Mouse (Mus musculus) intestine, postnatal 0 days (tissue): ENCODE results near the gene Hecw2. TPM values are rescaled to one million over a fixed set of nuclear protein-coding genes. Genes with fewer than 3 reads are reported as not detected.

Source experiments
- ATAC-seq: fragments of 200-750 bp; cut with Nextera tagmentation; 2 replicates; pipeline ENCODE4 v1.8.0; 2017; ENCODE audit warnings: mild to moderate bottlenecking, moderate TSS enrichment, moderate library complexity
- H3K27ac ChIP-seq: fragments of 300-500 bp; sonication (generic); 2 replicates; pipeline ENCODE4 v1.5.1; 2014; ENCODE audit warnings: mild to moderate bottlenecking, low read depth, low read length, moderate library complexity
- H3K27me3 ChIP-seq: fragments of 300-500 bp; sonication (generic); replicated peaks from 2 replicates; pipeline ENCODE4 v1.6.1; 2014; ENCODE audit warnings: low read length, mixed read lengths; ENCODE audit not compliant: control insufficient read depth, insufficient read depth
- H3K36me3 ChIP-seq: fragments of 300-500 bp; sonication (generic); 2 replicates; pipeline ENCODE4 v1.6.1; 2014; ENCODE audit warnings: mild to moderate bottlenecking, moderate library complexity; ENCODE audit not compliant: control insufficient read depth, insufficient read depth
- H3K4me1 ChIP-seq: fragments of 300-500 bp; sonication (generic); replicated peaks from 2 replicates; pipeline ENCODE4 v1.6.1; 2014; ENCODE audit warnings: antibody characterized with exemption, low read length, mixed read lengths; ENCODE audit not compliant: control insufficient read depth, insufficient read depth
- H3K4me2 ChIP-seq: fragments of 300-500 bp; sonication (generic); replicated peaks from 2 replicates; pipeline ENCODE4 v1.6.1; 2014; ENCODE audit warnings: low read depth, mild to moderate bottlenecking, moderate library complexity
- H3K4me3 ChIP-seq: fragments of 300-500 bp; sonication (generic); 2 replicates; pipeline ENCODE4 v1.5.1; 2014; ENCODE audit warnings: low read depth, low read length
- H3K9ac ChIP-seq: fragments of 300-500 bp; sonication (generic); 2 replicates; pipeline ENCODE4 v1.6.1; 2014; ENCODE audit warnings: mild to moderate bottlenecking, low read depth, low read length
- H3K9me3 ChIP-seq: fragments of 300-500 bp; sonication (generic); 2 replicates; pipeline ENCODE4 v1.6.1; 2016; ENCODE audit warnings: mixed run types; ENCODE audit not compliant: control insufficient read depth
- CTCF ChIP-seq: sonication (generic); IDR thresholded peaks from 2 replicates; pipeline ENCODE4 v1.5.1; 2016; ENCODE audit warnings: low read depth, mild to moderate bottlenecking, control low read depth, antibody characterized with exemption, moderate library complexity
- WGBS: fragments of 180-500 bp; shearing (Covaris S2); extraction: QIAGEN DNeasy Blood & Tissue Kit; methylation state at CpG from one replicate; pipeline ENCODE4 v1.1.7; 2014; 5-methylcytosine and 5-hydroxymethylcytosine counted together
- polyA plus RNA-seq: library from polyadenylated mRNA; unstranded; fragments of >200 nt; fragmentation: Nextera tagmentation; extraction: Ambion mirVana; gene quantifications from 2 replicates; pipeline ENCODE4 v1.2.1, GENCODE M21; 2015

The Hecw2 gene
- polyA plus RNA-seq, 1 experiment from 2014 or later, result 0.69 TPM

DNA sequence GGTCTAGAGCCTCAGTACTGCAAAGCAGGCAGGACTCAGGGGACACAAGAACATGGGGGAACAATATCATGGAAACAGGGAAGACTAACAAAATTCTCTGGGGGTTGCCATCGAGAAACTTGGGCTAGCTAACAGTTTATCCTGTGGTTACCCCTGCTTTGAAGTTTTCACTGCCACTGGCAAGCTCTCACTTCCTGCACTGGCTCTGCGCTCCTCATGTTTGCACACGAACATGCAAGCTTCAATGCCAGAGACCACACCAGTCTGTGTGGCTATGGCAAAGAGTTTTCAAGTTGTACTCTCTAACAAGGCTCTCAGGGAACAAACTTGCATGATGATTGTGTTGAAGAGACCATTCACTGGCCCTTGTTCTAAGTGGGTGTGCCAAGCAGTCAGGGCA is 288.8 kb downstream of the Hecw2 start:
- no peaks in the 10 kb centered on the region for H3K27me3 ChIP-seq
- no peak for TF ChIP-seq CTCF
- no peak overlapping the region for H3K27ac ChIP-seq
- no peaks in the 10 kb centered on the region for H3K4me1 ChIP-seq
- 65% methylated on average over 3 of the region's 3 CpGs for WGBS
- no peak for ATAC-seq
- H3K9me3 ChIP-seq, result no peaks in the 10 kb centered on the region
- no peak overlapping the region for H3K4me3 ChIP-seq
- no peak overlapping the region for H3K9ac ChIP-seq
- no peaks in the 10 kb centered on the region for H3K36me3 ChIP-seq
- H3K4me2 ChIP-seq, result no peak overlapping the region

DNA sequence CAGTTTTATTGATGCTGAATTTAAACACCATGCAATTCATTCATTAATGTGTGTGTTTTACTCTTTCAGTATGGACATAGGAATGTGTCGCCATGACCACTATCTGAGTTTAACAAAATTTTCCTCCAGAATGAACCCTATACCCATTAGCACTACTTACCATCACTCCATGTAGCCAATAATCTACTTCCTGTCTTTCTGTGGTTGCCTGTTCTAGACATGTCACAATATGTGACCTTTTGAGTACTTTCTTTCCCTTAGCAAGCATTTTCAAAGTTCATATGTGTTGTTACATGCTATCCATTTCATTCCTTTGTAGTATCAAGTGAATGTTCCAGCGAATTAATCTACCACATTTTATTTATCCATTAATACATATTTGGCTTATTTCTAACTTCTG is 294.6 kb downstream of the Hecw2 start:
- Histone ChIP-seq H3K9ac (no peak overlapping the region), H3K4me1 (no peaks in the 10 kb centered on the region), H3K36me3 (no peaks in the 10 kb centered on the region), H3K4me3 (no peak overlapping the region), H3K4me2 (no peak overlapping the region), H3K27me3 (no peaks in the 10 kb centered on the region), H3K27ac (no peak overlapping the region), H3K9me3 (no peaks in the 10 kb centered on the region)
- TF ChIP-seq CTCF, result no peak
- WGBS, result 95% methylated on average over 2 of the region's 2 CpGs
- ATAC-seq, result no peak

DNA sequence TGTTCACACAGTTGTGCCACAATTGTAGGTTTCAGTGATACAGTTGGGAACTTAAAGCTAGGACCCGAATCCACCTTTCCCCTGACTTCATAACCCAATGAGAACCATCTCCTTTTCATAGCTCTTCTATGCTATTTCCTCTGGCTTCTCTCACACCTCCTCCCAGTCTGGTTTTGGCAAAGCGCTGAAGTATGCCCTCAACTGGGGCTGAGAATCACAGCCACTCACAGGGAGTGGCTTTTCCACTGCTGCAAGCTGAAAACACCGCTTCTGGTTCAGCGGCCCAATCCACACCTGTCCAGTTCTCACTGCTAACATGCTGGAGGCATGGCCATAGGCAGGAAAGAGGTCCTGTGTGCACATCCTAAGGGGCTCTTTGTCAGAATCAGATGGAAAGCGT is 300.7 kb downstream of the Hecw2 start:
- 89% methylated on average over 5 of the region's 5 CpGs for WGBS
- Histone ChIP-seq H3K9ac (no peak overlapping the region), H3K27ac (no peak overlapping the region), H3K4me1 (peaks cover 3% of the 10 kb centered on the region; the same call in 1 of the 2 replicates), H3K36me3 (no peaks in the 10 kb centered on the region), H3K9me3 (no peaks in the 10 kb centered on the region), H3K4me3 (no peak overlapping the region), H3K4me2 (no peak overlapping the region), H3K27me3 (no peaks in the 10 kb centered on the region)
- ATAC-seq, result no peak
- TF ChIP-seq CTCF, result no peak

DNA sequence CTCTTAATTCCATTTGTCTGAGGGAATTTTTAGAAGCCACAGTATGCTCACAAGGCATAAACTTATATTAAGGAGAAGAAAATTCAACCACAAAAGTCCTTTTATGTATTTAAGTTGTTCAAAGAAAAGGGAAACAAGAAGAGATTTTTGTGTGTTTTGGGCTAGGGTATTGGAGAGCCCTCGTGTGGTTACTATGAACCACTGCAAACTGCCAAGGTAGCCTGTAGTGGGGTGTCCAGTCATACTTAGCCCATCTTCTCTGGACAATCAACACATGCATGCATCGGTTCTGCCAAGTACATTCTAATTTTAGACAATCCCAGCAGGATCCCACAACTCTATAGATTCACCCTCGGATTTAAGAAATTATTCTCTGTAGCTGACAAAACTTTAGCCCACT is 304.6 kb downstream of the Hecw2 start:
- no peak for ATAC-seq
- peak; percentile 75 for TF ChIP-seq CTCF
- Histone ChIP-seq H3K27ac (no peak overlapping the region), H3K27me3 (no peaks in the 10 kb centered on the region), H3K4me2 (no peak overlapping the region), H3K9ac (no peak overlapping the region), H3K36me3 (no peaks in the 10 kb centered on the region), H3K9me3 (no peaks in the 10 kb centered on the region), H3K4me3 (no peak overlapping the region), H3K4me1 (peaks cover 6% of the 10 kb centered on the region; the same call in 1 of the 2 replicates)
- WGBS, result 41% methylated on average over 3 of the region's 3 CpGs

DNA sequence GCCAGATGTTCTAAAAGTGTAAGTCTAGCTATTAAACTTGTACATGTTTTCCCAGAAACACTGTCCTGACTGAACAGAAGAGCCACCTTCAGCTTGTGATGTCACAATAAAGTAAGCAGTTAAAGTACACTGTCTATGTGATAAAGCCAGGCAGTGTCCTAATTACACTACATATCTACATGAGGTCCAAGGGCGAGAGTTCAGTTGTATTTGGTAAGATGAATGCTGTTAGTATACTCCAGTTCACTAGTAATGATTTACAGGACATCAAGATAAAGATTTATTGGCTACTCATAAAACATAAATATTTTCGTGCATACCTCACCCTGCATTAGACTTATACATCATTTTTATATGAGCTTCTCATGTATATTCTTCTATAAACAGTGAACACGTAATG is 305.2 kb downstream of the Hecw2 start:
- no peak overlapping the region for H3K4me2 ChIP-seq
- no peak overlapping the region for H3K9ac ChIP-seq
- H3K4me3 ChIP-seq, result no peak overlapping the region
- no peaks in the 10 kb centered on the region for H3K36me3 ChIP-seq
- 30% methylated on average over 3 of the region's 3 CpGs for WGBS
- no peak for TF ChIP-seq CTCF
- 0 out of 2 replicates have a peak overlapping the region, but pooled peaks have one; percentile 67 for H3K27ac ChIP-seq
- peak; percentile 98 for ATAC-seq
- H3K9me3 ChIP-seq, result no peaks in the 10 kb centered on the region
- H3K4me1 ChIP-seq, result peaks cover 6% of the 10 kb centered on the region; the same call in 1 of the 2 replicates
- H3K27me3 ChIP-seq, result no peaks in the 10 kb centered on the region

DNA sequence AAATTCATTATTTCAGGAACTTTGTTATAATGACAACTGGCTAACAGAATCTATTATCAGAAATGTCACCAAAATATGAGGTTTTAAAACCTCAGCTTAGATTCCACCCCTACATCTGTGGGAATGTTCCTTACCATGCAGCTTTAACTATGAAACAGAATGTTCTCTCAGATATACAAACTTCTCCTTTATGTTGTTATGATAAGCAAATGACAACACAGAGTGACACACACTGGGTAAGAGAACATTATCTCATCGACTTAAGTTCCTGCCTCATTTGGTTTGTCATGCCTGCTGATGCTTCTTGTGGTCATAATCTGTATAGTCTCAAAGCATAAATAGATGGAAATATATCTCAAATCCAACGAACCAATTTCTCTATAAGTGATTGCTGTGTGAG is 312.5 kb downstream of the Hecw2 start:
- no peaks in the 10 kb centered on the region for H3K36me3 ChIP-seq
- no peak for TF ChIP-seq CTCF
- no peak overlapping the region for H3K27ac ChIP-seq
- no peak overlapping the region for H3K4me2 ChIP-seq
- no peaks in the 10 kb centered on the region for H3K27me3 ChIP-seq
- 73% methylated on average over 2 of the region's 2 CpGs for WGBS
- no peak for ATAC-seq
- H3K4me3 ChIP-seq, result no peak overlapping the region
- H3K4me1 ChIP-seq, result no peaks in the 10 kb centered on the region
- no peaks in the 10 kb centered on the region for H3K9me3 ChIP-seq
- H3K9ac ChIP-seq, result no peak overlapping the region

DNA sequence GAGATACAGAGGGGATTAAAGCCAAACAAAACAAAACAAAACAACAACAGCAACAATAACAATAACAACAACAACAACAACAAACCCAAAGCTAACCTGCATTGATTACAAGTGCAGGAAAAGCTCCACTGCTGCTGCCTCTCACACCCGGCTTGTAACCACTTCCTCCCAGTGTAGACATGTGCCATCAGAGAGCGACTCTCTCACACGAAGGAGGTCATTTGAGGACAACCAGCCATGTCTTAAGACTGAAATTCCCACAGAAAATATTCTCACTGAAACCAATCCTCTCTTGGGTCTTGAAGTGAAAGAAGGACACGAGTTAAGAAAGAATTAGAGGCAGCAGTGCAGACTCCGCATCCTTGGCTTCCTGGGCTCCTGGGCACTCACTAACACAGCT is 319.0 kb downstream of the Hecw2 start:
- WGBS, result 84% methylated on average over 5 of the region's 5 CpGs
- no peak overlapping the region for H3K4me2 ChIP-seq
- H3K4me3 ChIP-seq, result no peak overlapping the region

More for the DNA sequence above, 319.0 kb downstream of the Hecw2 start:
- Histone ChIP-seq H3K36me3 (no peaks in the 10 kb centered on the region), H3K27me3 (no peaks in the 10 kb centered on the region), H3K27ac (no peak overlapping the region), H3K9ac (no peak overlapping the region), H3K9me3 (no peaks in the 10 kb centered on the region), H3K4me1 (no peaks in the 10 kb centered on the region)
- ATAC-seq, result no peak
- no peak for TF ChIP-seq CTCF
